ENCODE assay signal across 23 mouse cellular contexts in genomic region chr10:13100061-13100648, GRCm38 (mm10). TPM values are rescaled to one million over a fixed set of nuclear protein-coding genes. Genes with fewer than 3 reads are reported as not detected.
A peak's percentile ranks its signal among the peaks of the same experiment; 100 is the strongest.
DNase-seq lines count a peak whose midpoint lies in the region; ATAC-seq and TF ChIP-seq lines count a peak whose summit lies in the region.
"Had no signal": no experiment of that assay in that cellular context is flagged by ENCODE, and none has a peak within 500 bp of the region (broad histone marks: within the 10 kb centered on the region; RNA-seq: fewer than 3 reads in every experiment).

No protein-coding gene starts in this region.

- no peak overlapping the region for H3K4me3 ChIP-seq in lung, embryonic 16.5 days (ENCODE audit: low read length)
- H3K4me3 ChIP-seq in lung, adult 2 months (replicated peaks; ENCODE audit: extremely low read depth, low read depth, low read length): no peak overlapping the region
- no peak overlapping the region for H3K4me3 ChIP-seq in intestine, embryonic 16.5 days (ENCODE audit: low read length)
- no peak overlapping the region for H3K4me3 ChIP-seq in stomach, embryonic 16.5 days (replicated peaks; ENCODE audit: low read length)
- H3K4me3 ChIP-seq: forebrain, embryonic 15.5 days; hindbrain, embryonic 13.5 days; left cerebral cortex, adult 2 months; liver, embryonic 12.5 days; midbrain, embryonic 10.5 days had no signal

- peak overlapping the region; percentile 11; the same call in 1 of the 2 replicates for H3K4me2 ChIP-seq in lung, embryonic 16.5 days (ENCODE audit: low read depth, low read length)
- peak overlapping the region; percentile 26; the same call in 1 of the 2 replicates for H3K4me2 ChIP-seq in intestine, embryonic 16.5 days (ENCODE audit: low read depth, low read length)
- peak overlapping the region; percentile 31; the same call in 1 of the 2 replicates for H3K4me2 ChIP-seq in stomach, embryonic 16.5 days (ENCODE audit: low read depth, low read length)
- H3K4me2 ChIP-seq: forebrain, embryonic 15.5 days; heart, embryonic 11.5 days; hindbrain, embryonic 13.5 days; liver, embryonic 12.5 days had no signal

- peak; percentile 22 for DNase-seq in kidney, adult 9 months
- no peak for DNase-seq in kidney, postnatal 25 days
- no peak for DNase-seq in lung, adult 2 months
- DNase-seq in layer of hippocampus, adult 18-20 months (ENCODE audit: low spot score in 2 of 2): no peak
- no peak for DNase-seq in urinary bladder, postnatal 36 days (ENCODE audit: low spot score in 2 of 2)
- DNase-seq: B cell, adult 2 months; cerebellum, adult 2 months; gastrocnemius, postnatal 36 days; kidney, adult 11 months; layer of hippocampus, adult 9-11 months; right cerebral cortex, postnatal 14 days; spleen, adult 18-20 months had no signal

- no peak for TF ChIP-seq POLR2A in lung, adult 2 months (IDR thresholded peaks at IDR 0.05; ENCODE audit: borderline replicate concordance, extremely low read depth, low read depth, low read length)

- 61% methylated on average over 6 of the region's 6 CpGs for WGBS in lung, embryonic 16.5 days
- WGBS in lung, adult 2 months: 67% methylated on average over 6 of the region's 6 CpGs
- 69% methylated on average over 6 of the region's 6 CpGs for WGBS in intestine, embryonic 16.5 days
- 70% methylated on average over 6 of the region's 6 CpGs for WGBS in stomach, embryonic 16.5 days

- H3K27ac ChIP-seq in lung, embryonic 16.5 days (ENCODE audit: low read length): peak overlapping the region; percentile 75
- H3K27ac ChIP-seq in intestine, embryonic 16.5 days (ENCODE audit: low read length): peak overlapping the region; percentile 79
- H3K27ac ChIP-seq in stomach, embryonic 16.5 days (ENCODE audit: low read length): peak overlapping the region; percentile 78
- H3K27ac ChIP-seq: forebrain, embryonic 15.5 days; hindbrain, embryonic 13.5 days; left cerebral cortex, adult 2 months; liver, embryonic 12.5 days; macrophage; midbrain, embryonic 10.5 days had no signal

- H3K27me3 ChIP-seq in lung, embryonic 16.5 days (ENCODE audit: control insufficient read depth, insufficient read depth, low read depth, low read length): no peaks in the 10 kb centered on the region
- H3K27me3 ChIP-seq in intestine, embryonic 16.5 days (replicated peaks; ENCODE audit: control insufficient read depth, insufficient read depth, low read length): no peaks in the 10 kb centered on the region
- no peaks in the 10 kb centered on the region for H3K27me3 ChIP-seq in stomach, embryonic 16.5 days (ENCODE audit: control insufficient read depth, insufficient read depth, low read length)
- H3K27me3 ChIP-seq: forebrain, embryonic 15.5 days; hindbrain, embryonic 13.5 days; liver, embryonic 12.5 days had no signal

- ATAC-seq in lung, embryonic 16.5 days (ENCODE audit: low read depth): peak; percentile 73
- ATAC-seq in intestine, embryonic 16.5 days: peak; percentile 95
- ATAC-seq in stomach, embryonic 16.5 days (ENCODE audit: insufficient read depth, low FRiP score): peak; percentile 93
- ATAC-seq: forebrain, embryonic 15.5 days; liver, embryonic 12.5 days had no signal

- no peak overlapping the region for H3K9ac ChIP-seq in lung, embryonic 16.5 days (ENCODE audit: low read length)
- no peak overlapping the region for H3K9ac ChIP-seq in intestine, embryonic 16.5 days (ENCODE audit: low read depth, low read length)
- no peak overlapping the region for H3K9ac ChIP-seq in stomach, embryonic 16.5 days (ENCODE audit: low read length)
- H3K9ac ChIP-seq: forebrain, embryonic 15.5 days; hindbrain, embryonic 13.5 days; liver, embryonic 12.5 days had no signal

- no peaks in the 10 kb centered on the region for H3K36me3 ChIP-seq in lung, embryonic 16.5 days (ENCODE audit: control insufficient read depth, insufficient read depth, low read length)
- no peaks in the 10 kb centered on the region for H3K36me3 ChIP-seq in intestine, embryonic 16.5 days (ENCODE audit: control insufficient read depth, insufficient read depth, low read length)
- H3K36me3 ChIP-seq in stomach, embryonic 16.5 days (ENCODE audit: control insufficient read depth, insufficient read depth, low read length): no peaks in the 10 kb centered on the region
- H3K36me3 ChIP-seq: forebrain, embryonic 15.5 days; hindbrain, embryonic 13.5 days; liver, embryonic 12.5 days; midbrain, embryonic 10.5 days had no signal

- no peaks in the 10 kb centered on the region for H3K9me3 ChIP-seq in lung, embryonic 16.5 days (ENCODE audit: control insufficient read depth, low read length)
- no peaks in the 10 kb centered on the region for H3K9me3 ChIP-seq in intestine, embryonic 16.5 days (ENCODE audit: control insufficient read depth, low read length)
- H3K9me3 ChIP-seq in stomach, embryonic 16.5 days (replicated peaks; ENCODE audit: control insufficient read depth, low read length): no peaks in the 10 kb centered on the region
- H3K9me3 ChIP-seq: forebrain, embryonic 15.5 days; hindbrain, embryonic 13.5 days; liver, embryonic 12.5 days; midbrain, embryonic 10.5 days had no signal

- H3K4me1 ChIP-seq in lung, embryonic 16.5 days (replicated peaks; ENCODE audit: control insufficient read depth, insufficient read depth, low read length): peaks cover 19% of the 10 kb centered on the region
- H3K4me1 ChIP-seq in lung, adult 2 months (ENCODE audit: control insufficient read depth, insufficient read depth, low read length): no peaks in the 10 kb centered on the region
- H3K4me1 ChIP-seq in intestine, embryonic 16.5 days (ENCODE audit: control insufficient read depth, insufficient read depth, low read length): peaks cover 16% of the 10 kb centered on the region
- H3K4me1 ChIP-seq in stomach, embryonic 16.5 days (ENCODE audit: control insufficient read depth, insufficient read depth, low read length): peaks cover 20% of the 10 kb centered on the region
- H3K4me1 ChIP-seq: forebrain, embryonic 15.5 days; hindbrain, embryonic 13.5 days; liver, embryonic 12.5 days had no signal

- no peak for TF ChIP-seq CTCF in lung, adult 2 months (IDR thresholded peaks at IDR 0.05; ENCODE audit: insufficient read depth, low read length)

RNA-seq across cellular contexts. Expression of gene Plagl1, which starts 39.9 kb away (rescaled TPM):
- 142 and 145 TPM in 2 replicates for polyA plus RNA-seq in lung, embryonic 16.5 days (2015; fragmentation: Nextera tagmentation; extraction: Ambion mirVana)
- 28.8 and 35.3 TPM in 2 replicates for polyA plus RNA-seq in lung, adult 2 months (2012; rRNA removed)
- 113 and 119 TPM in 2 replicates for polyA plus RNA-seq in intestine, embryonic 16.5 days (2015; fragmentation: Nextera tagmentation; extraction: Ambion mirVana)
- 259 and 283 TPM in 2 replicates for polyA plus RNA-seq in stomach, embryonic 16.5 days (2015; fragmentation: Nextera tagmentation; extraction: Ambion mirVana)
- 10 to 100 TPM; 26.3 to 28.2 TPM for total RNA-seq in layer of hippocampus, adult 18-20 months (2021)
- total RNA-seq: neutrophil, adult 5-6 weeks had no signal
